ENCODE assay signal across 8 mouse cellular contexts in the genomic region with DNA sequence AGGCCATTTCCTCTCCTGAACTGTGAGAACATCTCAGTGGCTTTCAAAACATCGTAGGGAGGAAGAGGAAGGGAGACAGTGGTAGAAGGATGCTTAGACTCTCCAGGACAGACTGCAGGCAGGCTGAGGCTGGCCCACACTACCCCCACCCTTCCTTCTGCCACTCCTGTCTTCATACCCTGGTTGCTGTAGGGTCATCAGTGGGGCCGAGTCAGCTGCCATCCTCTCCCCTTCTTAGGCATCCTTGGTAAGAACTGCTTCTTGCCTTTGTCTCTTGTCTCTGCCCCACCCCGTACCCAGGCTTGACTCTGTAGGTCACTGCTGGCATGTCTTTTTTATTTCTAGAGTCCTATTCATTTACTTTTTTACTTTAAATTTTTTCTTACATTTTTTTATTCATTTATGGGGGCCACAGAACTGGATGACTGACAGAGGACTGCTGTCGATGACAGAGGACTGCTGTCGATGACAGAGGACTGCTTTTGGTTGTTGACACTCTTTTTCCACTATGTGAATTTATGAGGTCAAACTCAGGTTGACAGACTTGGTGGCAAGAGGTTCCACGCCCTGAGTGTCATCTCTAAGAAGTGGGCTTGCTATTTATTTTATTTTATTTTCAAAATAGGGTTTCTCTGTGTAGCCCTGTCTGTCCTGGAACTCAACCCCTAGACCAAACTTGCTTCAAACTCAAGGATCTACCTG. TPM values are rescaled to one million over a fixed set of nuclear protein-coding genes. Genes with fewer than 3 reads are reported as not detected.
DNase-seq lines count a peak whose midpoint lies in the region; ATAC-seq and TF ChIP-seq lines count a peak whose summit lies in the region.

No protein-coding gene starts in this region.

- no peak for DNase-seq in cerebellum, adult 2 months
- no peak for DNase-seq in cerebellum, postnatal 36 days
- no peak for DNase-seq in neural tube, embryonic 11.5 days (ENCODE audit: low spot score)
- no peak for DNase-seq in neural tube, embryonic 10.5 days (ENCODE audit: extremely low spot score, low spot score)
- no peak for DNase-seq in liver, embryonic 11.5 days (ENCODE audit: low spot score)
- no peak for DNase-seq in adrenal gland, postnatal 25 days
- no peak for DNase-seq in ovary, postnatal 36 days (ENCODE audit: low spot score)

- no peaks in the 10 kb centered on the region for H3K36me3 ChIP-seq in neural tube, embryonic 11.5 days (ENCODE audit: control insufficient read depth, insufficient read depth, low read length)
- H3K36me3 ChIP-seq in liver, embryonic 11.5 days (ENCODE audit: control insufficient read depth, insufficient read depth, low read length): no peaks in the 10 kb centered on the region
- H3K36me3 ChIP-seq in stomach, embryonic 15.5 days: no peaks in the 10 kb centered on the region

- TF ChIP-seq CTCF in cerebellum, adult 2 months (IDR thresholded peaks at IDR 0.05; ENCODE audit: borderline replicate concordance, insufficient read depth, low read depth, low read length): no peak

- H3K27ac ChIP-seq in cerebellum, adult 2 months (ENCODE audit: insufficient read depth, low read length): peak overlapping the region; percentile 92
- no peak overlapping the region for H3K27ac ChIP-seq in neural tube, embryonic 11.5 days (ENCODE audit: low read depth, low read length)
- H3K27ac ChIP-seq in liver, embryonic 11.5 days (ENCODE audit: low read depth, low read length): 0 out of 2 replicates have a peak overlapping the region, but pooled peaks have one; percentile 26
- H3K27ac ChIP-seq in stomach, embryonic 15.5 days: peak overlapping the region; percentile 64; the same call in 1 of the 2 replicates

- 9% methylated on average over 6 of the region's 6 CpGs for WGBS in cerebellum, adult 2 months
- WGBS in neural tube, embryonic 11.5 days: 84% methylated on average over 6 of the region's 6 CpGs
- WGBS in liver, embryonic 11.5 days: 65% methylated on average over 6 of the region's 6 CpGs
- WGBS in stomach, embryonic 15.5 days: 69% methylated on average over 6 of the region's 6 CpGs

- H3K4me3 ChIP-seq in cerebellum, adult 2 months (replicated peaks; ENCODE audit: insufficient read depth, low read depth, low read length): peak overlapping the region; percentile 96
- 0 out of 2 replicates have a peak overlapping the region, but pooled peaks have one; percentile 6 for H3K4me3 ChIP-seq in neural tube, embryonic 11.5 days (ENCODE audit: low read depth, low read length)
- peak overlapping the region; percentile 70; the same call in 1 of the 2 replicates for H3K4me3 ChIP-seq in liver, embryonic 11.5 days (ENCODE audit: low read depth, low read length)
- no peak overlapping the region for H3K4me3 ChIP-seq in stomach, embryonic 15.5 days (replicated peaks)

- peak overlapping the region; percentile 100 for H3K4me2 ChIP-seq in neural tube, embryonic 11.5 days (ENCODE audit: low read depth)
- H3K4me2 ChIP-seq in liver, embryonic 11.5 days: peak overlapping the region; percentile 100
- H3K4me2 ChIP-seq in stomach, embryonic 15.5 days: peak overlapping the region; percentile 25; the same call in 1 of the 2 replicates

- TF ChIP-seq POLR2A in cerebellum, adult 2 months (IDR thresholded peaks at IDR 0.05; ENCODE audit: borderline replicate concordance, insufficient read depth, low read length): no peak

- H3K27me3 ChIP-seq in cerebellum, adult 2 months (ENCODE audit: control insufficient read depth, insufficient read depth, low read length): no peaks in the 10 kb centered on the region
- no peaks in the 10 kb centered on the region for H3K27me3 ChIP-seq in neural tube, embryonic 11.5 days (ENCODE audit: control insufficient read depth, insufficient read depth, low read length)
- H3K27me3 ChIP-seq in liver, embryonic 11.5 days (replicated peaks; ENCODE audit: control insufficient read depth, insufficient read depth, low read length): no peaks in the 10 kb centered on the region
- no peaks in the 10 kb centered on the region for H3K27me3 ChIP-seq in stomach, embryonic 15.5 days (replicated peaks)

- 0 out of 2 replicates have a peak overlapping the region, but pooled peaks have one; percentile 97 for H3K9ac ChIP-seq in neural tube, embryonic 11.5 days (ENCODE audit: low read length)
- H3K9ac ChIP-seq in liver, embryonic 11.5 days (ENCODE audit: low read depth, low read length): 0 out of 2 replicates have a peak overlapping the region, but pooled peaks have one; percentile 36
- H3K9ac ChIP-seq in stomach, embryonic 15.5 days: no peak overlapping the region

- H3K4me1 ChIP-seq in cerebellum, adult 2 months (ENCODE audit: control insufficient read depth, insufficient read depth, low read length): peaks cover 28% of the 10 kb centered on the region
- peaks cover 13% of the 10 kb centered on the region; the same call in 1 of the 2 replicates for H3K4me1 ChIP-seq in neural tube, embryonic 11.5 days (ENCODE audit: control insufficient read depth, insufficient read depth, low read length)
- H3K4me1 ChIP-seq in liver, embryonic 11.5 days (replicated peaks; ENCODE audit: control insufficient read depth, insufficient read depth, low read length): peaks cover 27% of the 10 kb centered on the region
- H3K4me1 ChIP-seq in stomach, embryonic 15.5 days: peaks cover 19% of the 10 kb centered on the region

- H3K9me3 ChIP-seq in neural tube, embryonic 11.5 days (ENCODE audit: control insufficient read depth, low read length): no peaks in the 10 kb centered on the region
- H3K9me3 ChIP-seq in liver, embryonic 11.5 days (ENCODE audit: control insufficient read depth, low read length): no peaks in the 10 kb centered on the region
- H3K9me3 ChIP-seq in stomach, embryonic 15.5 days: no peaks in the 10 kb centered on the region

- ATAC-seq in neural tube, embryonic 11.5 days (ENCODE audit: insufficient read depth, low FRiP score, low TSS enrichment): no peak
- no peak for ATAC-seq in liver, embryonic 11.5 days (replicated peaks; ENCODE audit: low FRiP score)
- no peak for ATAC-seq in stomach, embryonic 15.5 days (ENCODE audit: insufficient read depth, low FRiP score, low read depth)

RNA-seq across cellular contexts. Expression of a gene that starts 2.0 kb away (rescaled TPM):
- 57.4 and 67.1 TPM in 2 replicates for polyA plus RNA-seq in cerebellum, adult 2 months (2012; rRNA removed)
- 5.6 and 6.6 TPM in 2 replicates for polyA plus RNA-seq in neural tube, embryonic 11.5 days (2014; fragmentation: Nextera tagmentation; extraction: Ambion mirVana)
- polyA plus RNA-seq in liver, embryonic 11.5 days (2014; fragmentation: Nextera tagmentation; extraction: Ambion mirVana): 5.5 and 7.8 TPM in 2 replicates
- polyA plus RNA-seq in stomach, embryonic 15.5 days (2015; fragmentation: Nextera tagmentation; extraction: Ambion mirVana): 4.9 and 6.3 TPM in 2 replicates
- total RNA-seq in adrenal gland, postnatal 25 days (2021): 23.0 and 24.0 TPM in 2 replicates

RNA-seq across cellular contexts. Expression of a gene that starts 20.1 kb away (rescaled TPM):
- 3.3 and 3.4 TPM in 2 replicates for polyA plus RNA-seq in cerebellum, adult 2 months (2012; rRNA removed)
- 4.4 and 4.8 TPM in 2 replicates for polyA plus RNA-seq in neural tube, embryonic 11.5 days (2014; fragmentation: Nextera tagmentation; extraction: Ambion mirVana)
- polyA plus RNA-seq in liver, embryonic 11.5 days (2014; fragmentation: Nextera tagmentation; extraction: Ambion mirVana): 7.0 and 7.8 TPM in 2 replicates
- 6.3 and 7.1 TPM in 2 replicates for polyA plus RNA-seq in stomach, embryonic 15.5 days (2015; fragmentation: Nextera tagmentation; extraction: Ambion mirVana)
- total RNA-seq in adrenal gland, postnatal 25 days (2021): 9.4 and 10.0 TPM in 2 replicates

RNA-seq across cellular contexts. Expression of a gene that starts 23.6 kb away (rescaled TPM):
- 5.4 and 5.7 TPM in 2 replicates for polyA plus RNA-seq in cerebellum, adult 2 months (2012; rRNA removed)
- polyA plus RNA-seq in neural tube, embryonic 11.5 days (2014; fragmentation: Nextera tagmentation; extraction: Ambion mirVana): 0.50 and 0.56 TPM in 2 replicates
- 1.2 and 1.5 TPM in 2 replicates for polyA plus RNA-seq in liver, embryonic 11.5 days (2014; fragmentation: Nextera tagmentation; extraction: Ambion mirVana)
- polyA plus RNA-seq in stomach, embryonic 15.5 days (2015; fragmentation: Nextera tagmentation; extraction: Ambion mirVana): 1.0 and 1.1 TPM in 2 replicates
- total RNA-seq in adrenal gland, postnatal 25 days (2021): 12.7 and 14.6 TPM in 2 replicates

RNA-seq across cellular contexts. Expression of a gene that starts 46.8 kb away (rescaled TPM):
- 110 and 123 TPM in 2 replicates for polyA plus RNA-seq in cerebellum, adult 2 months (2012; rRNA removed)
- polyA plus RNA-seq in neural tube, embryonic 11.5 days (2014; fragmentation: Nextera tagmentation; extraction: Ambion mirVana): 113 and 123 TPM in 2 replicates
- polyA plus RNA-seq in liver, embryonic 11.5 days (2014; fragmentation: Nextera tagmentation; extraction: Ambion mirVana): 105 and 119 TPM in 2 replicates
- 49.9 and 58.6 TPM in 2 replicates for polyA plus RNA-seq in stomach, embryonic 15.5 days (2015; fragmentation: Nextera tagmentation; extraction: Ambion mirVana)
- 147 and 166 TPM in 2 replicates for total RNA-seq in adrenal gland, postnatal 25 days (2021)

RNA-seq across cellular contexts. Expression of a gene that starts 54.4 kb away (rescaled TPM):
- polyA plus RNA-seq in cerebellum, adult 2 months (2012; rRNA removed): 295 and 319 TPM in 2 replicates
- polyA plus RNA-seq in neural tube, embryonic 11.5 days (2014; fragmentation: Nextera tagmentation; extraction: Ambion mirVana): 90.5 TPM in 2 replicates
- 63.2 and 65.1 TPM in 2 replicates for polyA plus RNA-seq in liver, embryonic 11.5 days (2014; fragmentation: Nextera tagmentation; extraction: Ambion mirVana)
- polyA plus RNA-seq in stomach, embryonic 15.5 days (2015; fragmentation: Nextera tagmentation; extraction: Ambion mirVana): 82.4 and 83.4 TPM in 2 replicates
- 182 and 184 TPM in 2 replicates for total RNA-seq in adrenal gland, postnatal 25 days (2021)

Comparison
In these comparisons a context has a peak if more than half of its experiments do, and no peak if none do; other contexts are left out.
1. H3K4me2 ChIP-seq: peak in every context shown above with its lines; median percentile 100 in neural tube, embryonic 11.5 days; 100 in liver, embryonic 11.5 days; 25 in stomach, embryonic 15.5 days.